Mouse (Mus musculus) NIH3T3 (cell line): ENCODE results near the gene Smim12.

Experiments
- DNase-seq: peaks from one replicate; pipeline ENCODE4 v3.0.0-alpha.2; 2012; ENCODE audit warnings: low read depth

Gene Smim12

DNA sequence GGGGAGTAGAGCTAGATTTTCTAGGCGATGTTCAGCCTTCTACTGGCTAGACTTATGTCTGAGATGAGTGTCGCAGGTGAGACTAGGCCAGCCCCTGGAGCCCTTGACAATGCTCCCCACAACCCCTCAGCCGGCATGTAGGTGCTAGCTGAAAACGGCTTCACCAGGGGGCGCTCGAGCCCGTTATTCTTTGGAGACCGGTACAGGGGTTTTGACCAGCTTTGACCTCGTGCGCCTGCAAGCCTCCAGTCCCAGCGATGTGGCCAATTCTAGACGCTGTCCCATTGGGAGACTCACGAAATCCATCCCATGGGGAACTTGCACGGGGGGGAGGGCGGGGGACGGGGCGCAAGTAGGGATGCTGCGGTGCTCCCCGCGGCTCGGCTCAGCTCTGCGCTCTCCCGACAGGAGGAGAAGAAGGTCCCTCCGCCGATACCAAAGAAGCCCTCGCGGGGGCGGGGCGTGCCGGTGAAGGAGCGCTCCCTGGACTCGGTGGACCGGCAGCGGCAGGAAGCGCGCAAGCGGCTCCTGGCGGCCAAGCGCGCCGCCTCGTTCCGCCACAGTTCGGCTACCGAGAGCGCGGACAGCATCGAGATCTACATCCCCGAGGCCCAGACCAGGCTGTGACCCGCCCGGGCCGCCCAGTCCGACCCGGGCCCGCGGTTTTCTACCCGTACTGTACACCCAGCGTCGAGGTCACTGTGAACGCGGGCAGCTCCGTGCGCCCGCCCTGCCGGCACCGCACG, 7.7 kb upstream of the Smim12 start:
- DNase-seq, result peak; percentile 83

GRCm38 (mm10) chr4:127236631-127237030, 7.0 kb upstream of the Smim12 start:
- no peak for DNase-seq

DNA sequence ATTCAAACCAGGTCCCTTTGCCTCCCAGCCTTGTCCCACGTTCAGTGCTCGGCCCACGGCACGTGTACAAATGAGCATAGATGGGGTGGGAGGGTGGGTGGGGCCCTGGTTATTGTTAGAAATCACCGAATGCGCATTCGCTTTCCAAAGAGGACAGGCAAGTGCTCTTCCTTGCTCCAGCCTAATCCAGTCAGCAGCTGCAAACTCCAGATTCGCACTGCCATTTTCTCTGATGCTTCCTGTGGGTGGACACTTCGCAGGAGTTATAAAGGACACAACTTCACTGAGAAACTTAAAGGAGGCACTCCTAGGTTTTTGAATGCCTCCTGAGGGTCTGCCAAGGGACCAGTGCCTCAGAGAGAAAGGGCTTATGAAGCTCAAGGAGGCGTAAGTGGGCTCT, 6.3 kb upstream of the Smim12 start:
- no peak for DNase-seq

DNA sequence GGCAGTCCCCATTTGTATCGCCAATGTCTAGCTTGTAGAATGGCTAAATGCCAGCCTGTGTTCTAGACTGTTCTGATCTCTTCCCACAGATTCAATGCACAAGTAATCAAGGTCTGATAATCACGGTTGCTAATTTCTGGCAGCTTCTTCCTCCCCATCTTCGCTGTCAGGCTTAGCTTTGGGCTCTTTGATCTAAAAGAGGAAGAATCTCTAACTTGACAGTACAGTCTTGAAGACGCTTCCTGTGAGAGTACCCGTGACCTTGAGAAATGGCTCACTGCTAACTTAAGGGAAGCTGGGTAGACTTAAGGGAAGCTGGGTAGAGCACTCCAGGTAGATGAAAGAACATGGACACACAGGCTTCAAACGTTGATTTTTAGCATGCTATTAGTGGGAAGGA, 888 bp upstream of the Smim12 start:
- DNase-seq, result no peak

DNA sequence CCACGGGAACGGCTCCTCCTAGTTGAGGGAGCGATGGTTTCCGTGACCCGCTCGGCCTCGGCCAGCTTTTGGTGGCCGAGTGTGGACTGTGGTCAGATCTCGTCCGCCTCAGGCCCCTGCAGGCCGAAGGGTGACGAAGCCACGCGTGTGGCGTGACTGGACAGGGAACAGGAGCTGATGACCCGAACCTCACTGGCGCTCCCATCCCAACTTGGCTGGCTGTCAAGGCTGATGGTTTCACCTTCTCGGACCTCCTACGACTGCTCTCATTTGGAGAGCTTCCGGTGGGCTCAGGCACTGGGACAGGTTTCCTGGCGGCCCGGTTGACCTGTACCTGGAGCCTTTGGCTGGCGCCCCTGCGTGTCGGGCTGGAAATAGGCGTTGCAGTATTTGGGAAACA, 369 bp downstream of the Smim12 start:
- DNase-seq, result peak; percentile 79

GRCm38 (mm10) chr4:127249701-127250349, 6.2 kb downstream of the Smim12 start:
- DNase-seq, result peak; percentile 98

GRCm38 (mm10) chr4:127251963-127252585, 8.5 kb downstream of the Smim12 start:
- no peak for DNase-seq

GRCm38 (mm10) chr4:127256739-127257138, 13.2 kb downstream of the Smim12 start:
- no peak for DNase-seq

DNA sequence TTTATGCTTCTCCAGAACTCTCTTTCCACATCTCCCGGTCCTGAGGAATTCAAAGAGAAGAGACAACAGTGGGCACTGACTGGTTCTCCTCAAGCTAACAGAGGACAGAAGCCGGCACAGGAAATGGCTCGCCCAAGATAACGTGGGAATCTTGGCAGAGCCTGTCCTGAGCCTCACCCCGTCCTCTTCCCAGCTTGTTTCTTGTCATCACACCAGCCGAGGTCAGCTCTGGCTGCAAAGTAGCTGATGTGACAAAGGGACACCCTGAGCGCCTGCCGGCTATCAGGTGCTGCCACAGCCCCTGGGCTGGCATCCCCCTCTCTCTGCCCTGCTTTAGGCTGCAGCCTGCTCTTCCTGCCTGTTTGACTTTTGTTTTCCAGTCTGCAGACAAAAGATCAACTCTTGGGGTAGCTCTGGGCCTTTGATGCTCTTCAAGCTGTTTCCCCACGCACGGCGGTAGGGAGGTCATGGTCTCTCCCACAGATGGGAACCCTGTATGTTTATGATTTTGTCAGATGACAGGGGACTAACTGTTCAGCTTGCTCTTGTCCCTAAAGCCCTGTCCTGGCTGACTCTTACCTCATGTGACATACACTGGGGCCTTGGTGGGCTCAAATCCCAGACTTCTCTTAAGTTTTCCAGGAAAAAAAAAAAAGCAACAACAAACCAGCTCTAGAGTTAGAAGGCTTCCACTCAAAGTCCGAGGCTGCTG, 14.8 kb downstream of the Smim12 start:
- no peak for DNase-seq

DNA sequence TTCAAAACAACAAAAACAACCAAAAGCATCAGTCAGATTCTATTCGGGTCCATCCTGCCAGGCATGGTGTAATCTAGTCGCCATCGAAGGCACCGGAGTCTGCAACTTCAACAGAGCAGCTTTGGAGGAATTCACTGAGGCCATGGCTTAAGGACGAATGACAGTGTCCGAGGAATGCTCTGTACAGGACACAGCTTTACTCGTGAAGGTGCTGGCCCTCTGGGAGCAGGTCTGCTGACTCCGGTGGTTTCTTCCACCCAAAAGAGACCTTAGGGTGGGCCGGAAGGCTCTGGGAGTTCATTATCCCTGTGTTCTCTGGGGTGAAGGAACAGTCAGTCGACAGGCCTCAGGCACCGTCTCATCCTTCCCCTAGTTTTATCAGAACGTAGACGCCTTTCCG, 18.0 kb downstream of the Smim12 start:
- no peak for DNase-seq

DNA sequence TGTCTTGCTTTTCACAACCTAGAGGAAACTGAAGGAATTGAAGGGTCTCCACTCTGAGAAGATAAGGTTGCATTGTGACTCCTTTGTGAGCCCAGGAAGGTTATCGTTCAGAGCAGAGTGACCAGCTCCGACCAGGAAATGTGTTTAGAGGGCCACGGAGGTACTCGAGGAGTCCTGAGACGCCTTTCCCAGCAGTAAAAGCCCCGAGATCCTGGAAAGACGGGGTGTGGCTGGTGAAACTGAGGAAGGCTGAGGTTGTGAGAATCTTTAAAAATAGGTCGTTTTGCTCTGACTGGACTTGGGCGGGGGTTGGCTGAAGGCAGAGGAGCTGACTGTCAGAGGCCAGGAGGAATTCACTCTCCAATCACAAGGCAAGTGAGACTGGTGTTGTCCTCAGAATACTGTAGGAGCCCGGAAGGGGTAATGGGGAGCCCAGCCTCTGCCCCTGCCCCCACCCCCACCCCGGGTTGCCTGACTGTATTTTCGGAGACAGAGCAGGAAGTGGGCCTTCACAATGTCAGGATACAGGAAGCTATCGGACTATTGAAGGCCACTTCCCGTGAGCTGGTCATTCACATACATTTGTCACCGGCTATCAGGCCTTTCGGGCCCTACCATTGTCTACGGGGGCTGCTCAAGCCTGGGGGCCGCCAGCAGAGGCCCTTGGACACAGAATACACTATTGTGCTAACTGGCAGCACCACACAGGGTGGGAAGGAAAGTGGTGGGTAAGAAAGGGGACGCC, 20.0 kb downstream of the Smim12 start:
- no peak for DNase-seq

- no peak for DNase-seq
Measured at GRCm38 (mm10) chr4:127264183-127264554, 20.6 kb downstream of the Smim12 start.

- no peak for DNase-seq
Measured at GRCm38 (mm10) chr4:127278451-127279001, 34.9 kb downstream of the Smim12 start.

GRCm38 (mm10) chr4:127279241-127279640, 35.7 kb downstream of the Smim12 start:
- DNase-seq, result no peak

DNA sequence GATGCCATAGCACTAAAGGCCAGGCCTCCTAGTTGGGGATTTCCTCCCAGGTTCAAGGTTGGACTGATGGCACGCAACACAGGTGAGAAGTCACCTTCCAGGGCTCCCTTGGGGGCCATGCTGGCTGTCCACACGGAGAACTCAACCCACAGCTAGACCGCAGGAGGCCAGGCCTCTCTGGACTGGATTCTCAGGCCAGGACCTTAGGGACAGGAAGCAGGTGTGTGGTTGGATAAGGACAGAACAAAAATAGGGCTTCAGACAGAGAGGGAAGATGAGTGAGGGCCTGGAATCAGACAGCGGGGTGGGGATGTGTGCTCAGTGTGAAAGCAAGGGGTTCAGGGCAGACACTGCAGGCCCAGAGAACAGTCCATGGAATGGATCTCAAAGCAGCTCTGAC, 43.3 kb downstream of the Smim12 start:
- DNase-seq, result no peak

DNA sequence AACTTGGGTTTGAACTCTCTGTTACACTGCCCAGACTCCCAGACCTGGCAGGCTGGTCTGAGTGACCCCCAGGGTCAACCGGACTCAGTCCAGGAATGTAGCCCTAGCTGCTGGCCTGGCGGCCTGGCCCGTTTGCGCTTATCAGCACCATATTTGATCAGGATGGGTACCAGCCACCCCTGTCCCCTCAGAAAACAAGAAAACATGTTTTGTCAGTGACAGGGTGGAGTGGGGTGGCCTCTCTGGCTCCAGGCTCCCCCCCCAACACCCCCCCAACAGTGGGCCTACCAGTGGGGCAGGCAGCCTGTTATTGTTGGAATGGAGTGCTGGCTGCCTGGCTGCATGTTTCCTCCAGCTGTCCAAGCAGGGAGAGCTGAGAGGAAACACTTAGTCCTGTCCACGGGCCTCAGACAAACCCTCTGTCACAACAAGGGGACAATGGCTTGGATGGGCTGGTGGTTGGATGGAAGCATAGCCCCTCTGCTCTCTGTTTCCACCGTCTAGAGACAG, 45.5 kb downstream of the Smim12 start:
- DNase-seq, result no peak

DNA sequence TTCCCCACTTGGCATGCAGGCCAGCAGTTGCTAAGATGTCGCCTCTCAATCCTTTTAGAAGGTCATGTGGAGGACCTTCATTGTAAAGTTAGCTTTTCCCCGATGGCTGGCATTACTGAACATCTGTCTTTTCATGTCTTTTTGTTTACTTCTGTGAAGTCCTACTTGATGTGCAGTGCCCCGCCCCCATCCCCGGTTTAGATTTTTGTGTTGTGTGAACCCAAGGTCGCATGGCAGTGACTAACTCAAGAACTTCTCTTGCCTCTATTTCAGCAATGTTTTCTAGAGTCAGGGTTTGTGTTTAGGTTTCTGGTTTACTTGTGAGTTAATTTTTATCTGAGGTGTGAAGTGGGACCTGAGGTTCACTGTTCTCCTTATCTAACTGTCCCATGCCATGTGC, 49.0 kb downstream of the Smim12 start:
- no peak for DNase-seq
